8 mouse cellular contexts compared by ENCODE assay signal in genomic region chr2:136148999-136149398, GRCm38 (mm10).
DNase-seq lines count a peak whose midpoint lies in the region; ATAC-seq and TF ChIP-seq lines count a peak whose summit lies in the region.

No protein-coding gene starts in this region.

- ATAC-seq in G1E (ENCODE audit: extremely low read depth, insufficient number of reproducible peaks, low FRiP score, poor library complexity, severe bottlenecking), result 0 out of 2 replicates have a peak, but pooled peaks have one; percentile 46
- ATAC-seq in cerebellum, adult (ENCODE audit: insufficient number of reproducible peaks, low FRiP score, low TSS enrichment), result peak; percentile 96
- ATAC-seq in forebrain, embryonic 16.5 days, result peak; percentile 95
- ATAC-seq in lung, embryonic 16.5 days (ENCODE audit: low read depth), result peak; percentile 68

- H3K27ac ChIP-seq in forebrain, embryonic 16.5 days (ENCODE audit: low read length), result no peak overlapping the region
- no peak overlapping the region for H3K27ac ChIP-seq in hindbrain, embryonic 10.5 days
- no peak overlapping the region for H3K27ac ChIP-seq in lung, embryonic 16.5 days (ENCODE audit: low read length)

- peak; percentile 79 for TF ChIP-seq CTCF in G1E (IDR thresholded peaks at IDR 0.05; ENCODE audit: low read depth, low read length)

- H3K27me3 ChIP-seq in G1E (ENCODE audit: insufficient read depth, low read length), result no peaks in the 10 kb centered on the region
- no peaks in the 10 kb centered on the region for H3K27me3 ChIP-seq in forebrain, embryonic 16.5 days (replicated peaks; ENCODE audit: control insufficient read depth, insufficient read depth, low read length)
- no peaks in the 10 kb centered on the region for H3K27me3 ChIP-seq in hindbrain, embryonic 10.5 days (ENCODE audit: insufficient read depth, poor library complexity, severe bottlenecking)
- no peaks in the 10 kb centered on the region for H3K27me3 ChIP-seq in lung, embryonic 16.5 days (ENCODE audit: control insufficient read depth, insufficient read depth, low read depth, low read length)

- DNase-seq in G1E (ENCODE audit: low spot score), result no peak
- DNase-seq in hindbrain, embryonic 10.5 days (ENCODE audit: low spot score), result peak; percentile 85
- peak; percentile 69 to 81 for DNase-seq in layer of hippocampus, adult 8-10 months (ENCODE audit: low spot score in 2 of 2)
- DNase-seq in ovary, postnatal 14 days (ENCODE audit: low spot score), result peak; percentile 65
- peak; percentile 24 to 38 for DNase-seq in thymus, postnatal 36 days

- no peak overlapping the region for H3K4me3 ChIP-seq in G1E (ENCODE audit: low read depth, low read length)
- no peak overlapping the region for H3K4me3 ChIP-seq in forebrain, embryonic 16.5 days (replicated peaks; ENCODE audit: low read length)
- H3K4me3 ChIP-seq in hindbrain, embryonic 10.5 days, result no peak overlapping the region
- no peak overlapping the region for H3K4me3 ChIP-seq in lung, embryonic 16.5 days (ENCODE audit: low read length)

- 3% methylated on average over 6 of the region's 6 CpGs for WGBS in forebrain, embryonic 16.5 days
- WGBS in hindbrain, embryonic 10.5 days, result 6% methylated on average over 6 of the region's 6 CpGs
- 2% methylated on average over 6 of the region's 6 CpGs for WGBS in lung, embryonic 16.5 days

- H3K4me1 ChIP-seq in G1E (ENCODE audit: insufficient read depth, low read depth, low read length), result no peaks in the 10 kb centered on the region
- no peaks in the 10 kb centered on the region for H3K4me1 ChIP-seq in forebrain, embryonic 16.5 days (replicated peaks; ENCODE audit: control insufficient read depth, insufficient read depth, low read length)
- H3K4me1 ChIP-seq in hindbrain, embryonic 10.5 days (replicated peaks), result peaks cover 7% of the 10 kb centered on the region; the same call in 1 of the 2 replicates
- no peaks in the 10 kb centered on the region for H3K4me1 ChIP-seq in lung, embryonic 16.5 days (replicated peaks; ENCODE audit: control insufficient read depth, insufficient read depth, low read length)

- H3K9me3 ChIP-seq in G1E (replicated peaks), result no peaks in the 10 kb centered on the region
- H3K9me3 ChIP-seq in forebrain, embryonic 16.5 days (ENCODE audit: control insufficient read depth, low read length), result no peaks in the 10 kb centered on the region
- H3K9me3 ChIP-seq in hindbrain, embryonic 10.5 days, result no peaks in the 10 kb centered on the region
- H3K9me3 ChIP-seq in lung, embryonic 16.5 days (ENCODE audit: control insufficient read depth, low read length), result no peaks in the 10 kb centered on the region

- no peaks in the 10 kb centered on the region for H3K36me3 ChIP-seq in G1E (replicated peaks)
- no peaks in the 10 kb centered on the region for H3K36me3 ChIP-seq in forebrain, embryonic 16.5 days (ENCODE audit: control insufficient read depth, insufficient read depth)
- no peaks in the 10 kb centered on the region for H3K36me3 ChIP-seq in hindbrain, embryonic 10.5 days
- no peaks in the 10 kb centered on the region for H3K36me3 ChIP-seq in lung, embryonic 16.5 days (ENCODE audit: control insufficient read depth, insufficient read depth, low read length)

- 0 out of 2 replicates have a peak overlapping the region, but pooled peaks have one; percentile 26 for H3K4me2 ChIP-seq in forebrain, embryonic 16.5 days (ENCODE audit: low read length)
- H3K4me2 ChIP-seq in lung, embryonic 16.5 days (ENCODE audit: low read depth, low read length), result no peak overlapping the region

- H3K9ac ChIP-seq in forebrain, embryonic 16.5 days (replicated peaks; ENCODE audit: low read depth, low read length), result no peak overlapping the region
- H3K9ac ChIP-seq in lung, embryonic 16.5 days (ENCODE audit: low read length), result no peak overlapping the region

Comparison
In these comparisons a context has a peak if more than half of its experiments do, and no peak if none do; other contexts are left out.
1. ATAC-seq: peak in every context shown above with its lines; median percentile 96 in cerebellum, adult; 95 in forebrain, embryonic 16.5 days; 68 in lung, embryonic 16.5 days; 46 in G1E.